Mouse (Mus musculus): ENCODE results near the gene Lypd6b. TPM values are rescaled to one million over a fixed set of nuclear protein-coding genes. Genes with fewer than 3 reads are reported as not detected.
A peak's percentile ranks its signal among the peaks of the same experiment; 100 is the strongest.

Gene Lypd6b
- polyA plus RNA-seq, 1 experiment, result 0.20 TPM

DNA sequence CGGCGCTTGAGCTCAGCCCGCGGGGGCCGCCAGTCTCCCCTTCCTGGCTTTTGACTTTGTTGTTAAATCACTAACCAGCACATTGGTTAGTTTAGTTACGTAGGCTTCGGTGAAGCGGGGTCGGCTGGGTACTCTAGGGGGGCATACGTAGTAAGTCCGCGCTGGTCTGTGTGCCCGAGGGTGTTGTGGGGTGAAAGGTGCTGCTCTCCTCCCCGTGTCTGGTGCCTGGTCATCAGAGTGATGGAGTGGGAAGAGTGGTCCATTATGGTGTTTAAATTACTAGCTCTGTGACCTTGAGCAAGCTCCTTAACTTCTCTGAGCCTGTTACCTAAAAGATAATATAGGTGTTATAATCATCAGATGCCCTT, 547 bp downstream of the Lypd6b start:
- no peaks in the 10 kb centered on the region for H3K36me3 ChIP-seq (ENCODE audit: control insufficient read depth, insufficient read depth, low read length)
- H3K27ac ChIP-seq (ENCODE audit: control insufficient read depth, insufficient read depth, low read depth, low read length), result no peak overlapping the region
- no peak for TF ChIP-seq CTCF (IDR thresholded peaks at IDR 0.05; ENCODE audit: control insufficient read depth, insufficient read depth, insufficient replicate concordance, low read depth, low read length)
- TF ChIP-seq POLR2A (IDR thresholded peaks at IDR 0.05; ENCODE audit: control insufficient read depth, low read depth, low read length), result no peak
- H3K4me3 ChIP-seq (ENCODE audit: control insufficient read depth, low read depth, low read length), result peak overlapping the region; percentile 60
- peaks cover 9% of the 10 kb centered on the region for H3K4me1 ChIP-seq (ENCODE audit: control insufficient read depth, insufficient read depth, low read length)
- peaks cover 7% of the 10 kb centered on the region for H3K27me3 ChIP-seq (ENCODE audit: control insufficient read depth, insufficient read depth, low read length)

DNA sequence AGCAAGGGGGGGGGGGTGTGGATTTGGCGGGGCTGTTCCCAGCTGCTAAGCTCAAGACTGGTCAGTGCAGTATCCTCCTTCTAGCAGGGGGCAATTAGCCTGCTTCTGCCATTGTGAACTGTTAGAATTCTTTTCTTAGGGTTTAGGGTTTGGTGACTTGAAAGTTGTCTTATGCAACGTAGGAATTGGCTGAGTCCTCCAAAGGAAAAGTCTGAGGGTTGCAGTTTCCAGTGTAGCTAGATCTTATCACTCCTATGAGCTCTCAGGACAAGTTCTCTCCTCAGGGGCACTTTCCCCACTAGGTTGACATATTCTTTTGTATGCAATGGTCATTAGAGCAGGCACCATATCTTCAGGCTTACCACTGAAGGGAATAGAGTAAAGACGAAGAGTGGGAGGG, 1.2 kb downstream of the Lypd6b start:
- TF ChIP-seq CTCF (IDR thresholded peaks at IDR 0.05; ENCODE audit: control insufficient read depth, insufficient read depth, insufficient replicate concordance, low read depth, low read length) (no peak), POLR2A (IDR thresholded peaks at IDR 0.05; ENCODE audit: control insufficient read depth, low read depth, low read length) (no peak)
- H3K4me1 ChIP-seq (ENCODE audit: control insufficient read depth, insufficient read depth, low read length), result peaks cover 9% of the 10 kb centered on the region
- H3K27me3 ChIP-seq (ENCODE audit: control insufficient read depth, insufficient read depth, low read length), result peaks cover 7% of the 10 kb centered on the region
- H3K27ac ChIP-seq (ENCODE audit: control insufficient read depth, insufficient read depth, low read depth, low read length), result no peak overlapping the region
- H3K4me3 ChIP-seq (ENCODE audit: control insufficient read depth, low read depth, low read length), result no peak overlapping the region
- no peaks in the 10 kb centered on the region for H3K36me3 ChIP-seq (ENCODE audit: control insufficient read depth, insufficient read depth, low read length)

GRCm38 (mm10) chr2:49789078-49789477, 1.6 kb downstream of the Lypd6b start:
- TF ChIP-seq POLR2A (IDR thresholded peaks at IDR 0.05; ENCODE audit: control insufficient read depth, low read depth, low read length) (no peak), CTCF (IDR thresholded peaks at IDR 0.05; ENCODE audit: control insufficient read depth, insufficient read depth, insufficient replicate concordance, low read depth, low read length) (no peak)
- no peak overlapping the region for H3K4me3 ChIP-seq (ENCODE audit: control insufficient read depth, low read depth, low read length)
- H3K27me3 ChIP-seq (ENCODE audit: control insufficient read depth, insufficient read depth, low read length), result peaks cover 7% of the 10 kb centered on the region
- H3K27ac ChIP-seq (ENCODE audit: control insufficient read depth, insufficient read depth, low read depth, low read length), result no peak overlapping the region
- H3K36me3 ChIP-seq (ENCODE audit: control insufficient read depth, insufficient read depth, low read length), result no peaks in the 10 kb centered on the region
- H3K4me1 ChIP-seq (ENCODE audit: control insufficient read depth, insufficient read depth, low read length), result peaks cover 9% of the 10 kb centered on the region

DNA sequence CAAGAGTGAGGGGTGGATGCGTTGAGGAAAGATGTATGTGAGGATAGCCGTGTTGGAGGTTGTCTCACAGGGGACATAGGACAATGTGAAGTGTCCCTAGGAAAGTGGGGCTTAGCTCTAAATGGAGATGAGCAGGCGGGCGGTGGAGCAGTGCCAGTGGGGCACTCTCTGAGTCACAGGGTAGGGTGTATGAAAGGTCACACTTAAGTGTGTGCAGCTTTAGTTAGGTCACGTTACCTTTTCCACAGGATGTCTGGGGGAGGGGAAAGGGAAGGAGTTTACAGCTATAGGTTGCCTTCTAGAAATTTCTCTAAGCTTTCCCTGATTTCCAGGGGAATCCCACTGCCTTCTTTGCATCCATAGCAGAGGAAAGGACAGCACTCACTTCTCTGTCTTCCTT, 2.0 kb downstream of the Lypd6b start:
- Histone ChIP-seq H3K27me3 (ENCODE audit: control insufficient read depth, insufficient read depth, low read length) (peaks cover 7% of the 10 kb centered on the region), H3K4me3 (ENCODE audit: control insufficient read depth, low read depth, low read length) (no peak overlapping the region), H3K4me1 (ENCODE audit: control insufficient read depth, insufficient read depth, low read length) (peaks cover 9% of the 10 kb centered on the region), H3K27ac (ENCODE audit: control insufficient read depth, insufficient read depth, low read depth, low read length) (no peak overlapping the region), H3K36me3 (ENCODE audit: control insufficient read depth, insufficient read depth, low read length) (no peaks in the 10 kb centered on the region)
- TF ChIP-seq POLR2A (IDR thresholded peaks at IDR 0.05; ENCODE audit: control insufficient read depth, low read depth, low read length) (no peak), CTCF (IDR thresholded peaks at IDR 0.05; ENCODE audit: control insufficient read depth, insufficient read depth, insufficient replicate concordance, low read depth, low read length) (no peak)

GRCm38 (mm10) chr2:49797444-49798143, 10.1 kb downstream of the Lypd6b start:
- TF ChIP-seq CTCF (IDR thresholded peaks at IDR 0.05; ENCODE audit: control insufficient read depth, insufficient read depth, insufficient replicate concordance, low read depth, low read length) (no peak), POLR2A (IDR thresholded peaks at IDR 0.05; ENCODE audit: control insufficient read depth, low read depth, low read length) (no peak)
- no peak overlapping the region for H3K27ac ChIP-seq (ENCODE audit: control insufficient read depth, insufficient read depth, low read depth, low read length)
- H3K36me3 ChIP-seq (ENCODE audit: control insufficient read depth, insufficient read depth, low read length), result no peaks in the 10 kb centered on the region
- no peak overlapping the region for H3K4me3 ChIP-seq (ENCODE audit: control insufficient read depth, low read depth, low read length)
- no peaks in the 10 kb centered on the region for H3K4me1 ChIP-seq (ENCODE audit: control insufficient read depth, insufficient read depth, low read length)
- H3K27me3 ChIP-seq (ENCODE audit: control insufficient read depth, insufficient read depth, low read length), result no peaks in the 10 kb centered on the region

DNA sequence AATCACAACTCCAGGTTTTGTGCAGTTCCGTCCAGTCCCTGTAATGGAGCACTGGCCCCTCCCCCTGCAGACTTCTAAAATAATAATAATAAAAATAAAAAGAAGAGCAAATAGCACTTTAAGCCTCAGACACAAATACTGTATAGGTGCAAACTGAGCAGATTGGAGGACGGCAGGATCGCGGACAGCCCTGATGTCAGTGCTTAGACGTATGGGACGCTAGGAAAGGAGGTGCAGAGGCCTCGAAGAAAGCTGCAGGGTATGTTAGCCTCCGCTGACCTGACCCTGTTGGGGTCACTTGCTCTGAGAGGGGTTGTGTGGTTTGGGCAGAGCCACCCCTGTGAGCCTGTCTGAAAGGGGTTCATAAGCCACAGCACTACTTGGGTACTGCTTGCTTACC, 17.0 kb downstream of the Lypd6b start:
- Histone ChIP-seq H3K36me3 (ENCODE audit: control insufficient read depth, insufficient read depth, low read length) (no peaks in the 10 kb centered on the region), H3K27me3 (ENCODE audit: control insufficient read depth, insufficient read depth, low read length) (no peaks in the 10 kb centered on the region), H3K27ac (ENCODE audit: control insufficient read depth, insufficient read depth, low read depth, low read length) (no peak overlapping the region), H3K4me1 (ENCODE audit: control insufficient read depth, insufficient read depth, low read length) (peaks cover 10% of the 10 kb centered on the region), H3K4me3 (ENCODE audit: control insufficient read depth, low read depth, low read length) (no peak overlapping the region)
- TF ChIP-seq POLR2A (IDR thresholded peaks at IDR 0.05; ENCODE audit: control insufficient read depth, low read depth, low read length), result no peak
- no peak for TF ChIP-seq CTCF (IDR thresholded peaks at IDR 0.05; ENCODE audit: control insufficient read depth, insufficient read depth, insufficient replicate concordance, low read depth, low read length)

GRCm38 (mm10) chr2:49805736-49806371, 18.4 kb downstream of the Lypd6b start:
- Histone ChIP-seq H3K27ac (ENCODE audit: control insufficient read depth, insufficient read depth, low read depth, low read length) (no peak overlapping the region), H3K4me3 (ENCODE audit: control insufficient read depth, low read depth, low read length) (no peak overlapping the region), H3K27me3 (ENCODE audit: control insufficient read depth, insufficient read depth, low read length) (no peaks in the 10 kb centered on the region), H3K36me3 (ENCODE audit: control insufficient read depth, insufficient read depth, low read length) (no peaks in the 10 kb centered on the region), H3K4me1 (ENCODE audit: control insufficient read depth, insufficient read depth, low read length) (peaks cover 10% of the 10 kb centered on the region)
- no peak for TF ChIP-seq CTCF (IDR thresholded peaks at IDR 0.05; ENCODE audit: control insufficient read depth, insufficient read depth, insufficient replicate concordance, low read depth, low read length)
- no peak for TF ChIP-seq POLR2A (IDR thresholded peaks at IDR 0.05; ENCODE audit: control insufficient read depth, low read depth, low read length)

All from testis, adult 2 months (tissue).